Mouse (Mus musculus): ENCODE measurements at regions not wholly inside any gene's neighbourhood (a gene's known extent, or its start where the extent isn't known, plus 50 kb on each side); places are given as distances from the start of the nearest gene placed in this dataset.

DNA sequence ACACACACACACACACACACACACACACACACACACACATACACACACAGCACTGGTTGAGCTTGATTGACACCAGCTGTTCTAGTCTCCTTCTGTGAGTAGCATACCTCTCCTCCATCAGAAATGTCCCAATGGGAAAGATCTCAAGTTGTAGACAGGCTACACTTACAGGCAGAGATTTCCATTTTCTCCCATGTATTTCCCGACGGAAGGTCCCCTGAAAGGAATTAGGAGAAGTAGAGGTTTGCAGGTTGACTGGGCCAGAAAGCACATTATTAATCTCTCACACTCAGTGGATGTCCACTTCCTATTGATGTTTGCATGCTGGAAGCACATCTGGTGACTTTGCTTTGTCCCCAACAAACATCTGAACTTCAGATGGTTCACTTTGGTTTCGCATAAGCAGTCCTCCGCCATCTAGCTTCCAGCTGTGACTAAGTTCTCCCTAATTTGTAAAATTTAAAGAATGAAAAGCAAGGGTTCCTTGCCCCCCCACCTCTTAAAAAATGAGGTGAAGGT, 1323.8 kb upstream of the A1bg start:
- DNase-seq: no peak
- intact Hi-C loops (cut with DNase I): no loop called here

- DNase-seq: no peak
- intact Hi-C loops (cut with DNase I): no loop called here
Measured at GRCm38 (mm10) chr15:62245237-62245636, 1322.4 kb upstream of the A1bg start.

DNA sequence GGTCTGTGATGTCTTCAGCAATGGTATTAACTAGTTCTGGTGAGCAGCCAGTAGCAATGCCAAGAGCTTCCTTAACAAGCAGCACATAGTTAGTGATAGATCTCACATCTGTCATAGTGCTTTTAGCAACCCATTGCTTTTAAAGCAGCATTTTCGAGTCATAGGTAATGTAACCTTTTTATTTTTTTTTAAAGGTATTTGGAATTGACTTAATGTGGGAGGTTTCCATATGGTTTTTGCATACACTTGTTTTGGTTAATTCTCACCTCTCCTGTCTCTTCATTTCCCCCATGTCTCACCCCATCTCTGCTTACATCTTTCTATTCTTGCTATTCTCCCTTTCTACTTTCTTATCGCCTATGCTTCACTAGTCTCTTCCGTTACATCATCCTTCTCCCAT, 1322.0 kb upstream of the A1bg start:
- DNase-seq: no peak
- intact Hi-C loops (cut with DNase I): no loop called here

GRCm38 (mm10) chr15:62240031-62240430, 1317.2 kb upstream of the A1bg start:
- no peak for DNase-seq
- intact Hi-C loops (cut with DNase I): no loop called here

- intact Hi-C loops (cut with DNase I): no loop called here
- no peak for DNase-seq
Measured at GRCm38 (mm10) chr15:62238503-62239045, 1315.8 kb upstream of the A1bg start.

DNA sequence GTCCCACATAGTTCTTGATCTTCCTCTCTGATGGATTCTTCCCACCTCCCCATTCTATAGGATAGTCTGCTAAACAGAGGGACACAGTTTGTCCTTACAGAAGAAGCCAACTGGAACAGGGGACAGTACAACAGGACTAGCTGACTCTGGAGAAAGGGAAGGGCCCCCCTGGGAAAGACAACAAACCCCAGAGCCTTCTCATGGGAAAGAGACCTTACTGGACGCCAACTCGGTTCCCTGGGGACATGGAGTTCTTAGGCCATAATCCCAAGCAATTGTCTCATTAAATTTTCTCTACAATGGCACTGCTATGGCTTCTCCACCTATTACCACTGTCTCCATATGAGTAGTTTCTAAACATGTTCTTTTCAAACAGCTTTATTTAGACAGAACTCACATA, 1313.2 kb upstream of the A1bg start:
- DNase-seq: no peak
- intact Hi-C loops (cut with DNase I): no loop called here

DNA sequence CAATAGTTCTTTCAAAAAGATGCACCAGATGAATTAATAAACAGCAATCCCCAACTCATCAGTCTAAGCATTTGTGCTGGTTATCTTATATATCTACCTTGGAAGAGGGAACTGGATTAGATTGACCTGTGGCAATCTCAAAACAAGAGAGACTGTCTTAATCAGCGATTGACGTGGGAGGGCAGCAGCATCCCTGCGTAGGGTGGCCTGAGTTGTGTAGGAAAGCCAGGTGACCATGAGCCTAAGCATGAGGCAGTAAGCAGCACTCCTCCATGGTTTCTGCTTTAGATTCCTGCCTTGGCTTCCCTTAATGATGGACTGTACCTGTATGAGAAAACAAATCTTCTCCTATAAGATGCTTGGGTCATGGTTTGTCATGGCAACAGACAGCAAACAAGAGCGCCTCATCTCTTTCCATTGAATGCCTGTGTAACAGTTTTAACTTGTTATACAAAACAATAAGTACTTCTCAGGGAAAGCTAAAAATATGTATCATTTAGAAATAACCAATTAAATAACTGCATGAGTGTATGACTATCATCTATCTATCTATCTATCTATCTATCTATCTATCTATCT, 1311.5 kb upstream of the A1bg start:
- intact Hi-C loops (cut with DNase I): no loop called here

GRCm38 (mm10) chr15:62233154-62233553, 1310.3 kb upstream of the A1bg start:
- DNase-seq: no peak
- intact Hi-C loops (cut with DNase I): no loop called here

More for the DNA sequence above, 1311.5 kb upstream of the A1bg start:
- DNase-seq: no peak

GRCm38 (mm10) chr15:62231709-62232108, 1308.9 kb upstream of the A1bg start:
- intact Hi-C loops (cut with DNase I): no loop called here
- DNase-seq: no peak

DNA sequence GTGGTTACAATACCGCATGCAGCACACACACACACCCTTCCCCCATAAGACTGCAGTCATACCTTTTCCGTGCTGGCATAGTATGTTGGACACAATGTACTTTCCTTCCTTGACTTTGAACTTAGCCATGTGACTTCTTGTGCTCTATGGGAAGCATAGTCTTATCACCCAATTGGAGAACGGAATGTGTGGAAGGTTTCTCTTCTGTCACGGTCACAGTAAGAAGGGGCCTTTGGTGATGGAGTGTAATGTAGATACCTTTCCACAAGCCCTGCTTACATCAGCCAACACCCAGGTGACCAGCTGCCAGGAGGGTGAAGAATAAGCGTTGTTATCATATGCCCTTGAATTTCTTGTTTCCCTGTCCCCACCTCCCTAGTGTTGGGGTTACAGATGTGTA, 1308.0 kb upstream of the A1bg start:
- DNase-seq: no peak
- intact Hi-C loops (cut with DNase I): no loop called here

DNA sequence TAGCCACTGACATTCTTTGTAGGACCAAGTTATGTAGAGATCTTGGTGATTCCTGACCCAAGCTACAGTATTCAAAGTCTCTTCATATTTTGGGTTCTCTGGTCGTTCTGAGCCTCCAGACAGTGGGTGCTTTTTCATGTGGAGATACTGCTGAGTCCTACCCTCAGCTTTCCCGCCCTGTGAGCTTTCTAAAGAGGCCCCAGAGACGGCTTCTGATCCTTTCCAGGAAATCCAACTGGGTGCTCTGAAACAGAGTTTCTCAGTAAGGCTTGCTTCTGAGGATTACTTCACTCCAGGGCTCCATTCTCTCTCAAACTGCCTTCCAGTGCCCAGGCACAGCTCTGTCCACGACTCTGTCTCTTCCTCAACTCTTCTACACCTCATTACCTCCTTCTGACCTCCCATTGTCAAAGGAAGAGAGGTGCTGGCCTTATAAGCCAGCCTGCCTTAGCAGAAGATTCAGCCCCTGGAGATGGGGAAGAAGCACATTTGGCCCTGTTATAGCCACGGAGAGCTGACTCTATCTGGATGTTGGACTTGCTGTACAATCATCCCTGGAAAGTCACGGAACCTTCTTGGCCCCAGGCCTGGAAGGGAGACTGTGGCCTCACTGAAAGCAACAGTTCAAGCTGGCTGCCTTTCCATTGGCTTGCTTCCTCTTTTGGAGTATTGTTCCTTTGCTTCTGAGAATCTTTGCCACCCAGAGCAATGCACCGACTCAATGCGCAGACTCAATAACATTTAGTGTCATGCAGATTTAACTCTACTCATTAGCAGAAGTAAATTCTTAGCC, 1306.9 kb upstream of the A1bg start:
- DNase-seq: peak in 1 of 2 experiments; percentile 44
- intact Hi-C loops (cut with DNase I): no loop called here

GRCm38 (mm10) chr15:62229023-62229422, 1306.2 kb upstream of the A1bg start:
- no peak for DNase-seq
- intact Hi-C loops (cut with DNase I): no loop called here

- intact Hi-C loops (cut with DNase I): no loop called here
- DNase-seq: no peak
Measured at GRCm38 (mm10) chr15:62224798-62225197, 1302.0 kb upstream of the A1bg start.

DNA sequence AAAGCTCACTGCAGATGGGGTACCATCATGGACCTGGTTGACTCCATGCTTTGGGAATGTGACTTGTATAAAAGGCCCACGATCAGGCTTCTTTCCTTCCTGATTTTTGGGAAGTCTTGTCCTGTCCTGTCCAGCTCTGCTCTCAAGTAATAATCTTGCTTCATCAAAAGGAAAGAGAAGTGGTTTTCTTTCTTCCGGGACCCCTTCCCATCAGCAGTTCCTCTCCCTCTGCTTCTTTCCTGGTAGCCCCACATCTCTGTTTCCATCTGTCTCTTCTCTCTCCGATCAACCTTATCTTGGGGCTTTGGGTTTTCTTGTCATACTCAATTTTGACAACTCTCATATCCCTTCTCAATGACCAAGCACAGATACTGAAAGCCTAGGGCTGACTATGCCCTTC, 1301.4 kb upstream of the A1bg start:
- DNase-seq: no peak
- intact Hi-C loops (cut with DNase I): no loop called here

- DNase-seq: no peak
Measured at GRCm38 (mm10) chr15:62223156-62223840, 1300.5 kb upstream of the A1bg start.

DNA sequence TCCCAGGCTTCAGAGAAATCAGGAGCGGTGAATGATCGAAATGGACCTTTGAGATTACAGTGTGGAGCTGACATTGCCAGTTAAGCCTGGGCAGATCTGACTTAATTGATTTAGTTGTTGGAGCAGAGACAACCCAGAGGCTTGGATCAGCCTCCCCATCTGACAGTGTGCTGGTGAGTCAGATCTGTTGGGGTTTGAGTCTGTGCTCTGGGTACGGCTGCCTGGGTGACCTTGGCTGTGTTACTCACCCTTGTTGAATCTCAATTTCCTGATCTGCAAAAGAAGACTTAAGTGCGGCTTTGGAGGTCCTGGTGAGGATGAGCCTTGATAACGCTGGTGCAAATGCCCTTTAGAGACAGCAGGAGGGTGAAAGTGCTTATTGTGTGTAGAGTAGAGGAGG, 1299.9 kb upstream of the A1bg start:
- DNase-seq: no peak
- intact Hi-C loops (cut with DNase I): no loop called here

More at GRCm38 (mm10) chr15:62223156-62223840, 1300.5 kb upstream of the A1bg start:
- intact Hi-C loops (cut with DNase I): no loop called here

DNA sequence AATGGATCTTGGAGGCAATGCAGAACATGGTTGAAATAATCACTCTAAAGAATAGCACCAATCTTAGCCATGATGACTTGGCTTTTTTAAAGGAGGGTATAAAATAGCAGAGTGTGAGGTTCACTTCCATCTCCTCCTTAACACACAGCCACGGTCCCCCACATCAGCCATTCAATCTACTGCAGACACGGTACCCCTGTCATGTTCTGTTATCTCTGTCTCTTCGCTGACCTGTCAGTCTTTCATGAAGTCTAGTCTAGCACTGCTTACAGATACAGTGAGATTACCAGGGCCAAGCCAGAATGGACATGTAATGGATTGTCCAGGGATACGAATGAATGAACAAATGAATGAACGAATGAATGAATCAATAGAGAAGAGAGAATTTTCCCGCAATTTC, 1299.4 kb upstream of the A1bg start:
- intact Hi-C loops (cut with DNase I): no loop called here
- DNase-seq: no peak

- DNase-seq: no peak
- intact Hi-C loops (cut with DNase I): no loop called here
Measured at GRCm38 (mm10) chr15:62221024-62221819, 1298.4 kb upstream of the A1bg start.

DNA sequence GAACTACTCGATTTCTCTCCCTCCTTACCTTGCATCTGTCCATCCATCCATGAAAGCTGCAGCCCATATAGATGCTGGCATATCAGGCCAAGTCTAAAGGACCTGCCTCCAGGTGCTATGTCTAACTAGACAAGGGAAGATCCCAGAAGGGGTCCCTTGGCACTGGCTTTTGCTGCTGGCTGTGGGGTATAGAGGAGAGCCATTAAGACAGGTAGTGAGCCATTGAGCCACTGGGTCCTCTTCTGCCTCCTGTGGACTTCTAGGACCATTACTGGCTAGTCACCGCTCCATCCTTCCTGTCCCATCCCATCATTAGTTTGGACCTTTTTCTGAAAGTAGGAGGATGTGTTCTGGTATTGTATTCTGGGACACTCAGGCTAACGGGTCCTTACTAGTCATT, 1297.8 kb upstream of the A1bg start:
- intact Hi-C loops (cut with DNase I): no loop called here
- no peak for DNase-seq

GRCm38 (mm10) chr15:62219934-62220540, 1297.2 kb upstream of the A1bg start:
- intact Hi-C loops (cut with DNase I): no loop called here
- no peak for DNase-seq
